Mouse (Mus musculus) hindbrain, embryonic 12.5 days (tissue): ENCODE results near the gene Dnttip1. TPM values are rescaled to one million over a fixed set of nuclear protein-coding genes. Genes with fewer than 3 reads are reported as not detected.

Experiments
- ATAC-seq: fragments of 200-750 bp; cut with Nextera tagmentation; 2 replicates; pipeline ENCODE4 v1.8.0; 2017; ENCODE audit warnings: moderate TSS enrichment; ENCODE audit not compliant: low FRiP score
- H3K27ac ChIP-seq: fragments of 300-500 bp; sonication (generic); 2 replicates; pipeline ENCODE4 v1.5.1; 2016; ENCODE audit warnings: mild to moderate bottlenecking
- H3K27me3 ChIP-seq: fragments of 300-500 bp; sonication (generic); 2 replicates; pipeline ENCODE4 v1.6.1; 2016; ENCODE audit warnings: mild to moderate bottlenecking
- H3K36me3 ChIP-seq: fragments of 300-500 bp; sonication (generic); 2 replicates; pipeline ENCODE4 v1.6.1; 2016; ENCODE audit warnings: mild to moderate bottlenecking
- H3K4me1 ChIP-seq: fragments of 300-500 bp; sonication (generic); 2 replicates; pipeline ENCODE4 v1.6.1; 2016
- H3K4me2 ChIP-seq: fragments of 300-500 bp; sonication (generic); replicated peaks from 2 replicates; pipeline ENCODE4 v1.6.1; 2016; ENCODE audit warnings: mild to moderate bottlenecking
- H3K4me3 ChIP-seq: fragments of 300-500 bp; sonication (generic); 2 replicates; pipeline ENCODE4 v1.5.1; 2016; ENCODE audit warnings: mild to moderate bottlenecking
- H3K9ac ChIP-seq: fragments of 300-500 bp; sonication (generic); 2 replicates; pipeline ENCODE4 v1.6.1; 2016; ENCODE audit warnings: mild to moderate bottlenecking, moderate library complexity
- H3K9me3 ChIP-seq: fragments of 300-500 bp; sonication (generic); replicated peaks from 2 replicates; pipeline ENCODE4 v1.6.1; 2016; ENCODE audit warnings: mild to moderate bottlenecking
- WGBS: fragments of 180-500 bp; shearing (Covaris S2); methylation state at CpG from one replicate; pipeline ENCODE4 v1.1.7; 2016; 5-methylcytosine and 5-hydroxymethylcytosine counted together
- polyA plus RNA-seq: library from polyadenylated mRNA; unstranded; fragments of >200 nt; fragmentation: Nextera tagmentation; extraction: Ambion mirVana; gene quantifications from 2 replicates; pipeline ENCODE4 v1.2.1, GENCODE M21; 2016

Gene Dnttip1
- polyA plus RNA-seq, 1 experiment from 2014 or later = 89.7 TPM

DNA sequence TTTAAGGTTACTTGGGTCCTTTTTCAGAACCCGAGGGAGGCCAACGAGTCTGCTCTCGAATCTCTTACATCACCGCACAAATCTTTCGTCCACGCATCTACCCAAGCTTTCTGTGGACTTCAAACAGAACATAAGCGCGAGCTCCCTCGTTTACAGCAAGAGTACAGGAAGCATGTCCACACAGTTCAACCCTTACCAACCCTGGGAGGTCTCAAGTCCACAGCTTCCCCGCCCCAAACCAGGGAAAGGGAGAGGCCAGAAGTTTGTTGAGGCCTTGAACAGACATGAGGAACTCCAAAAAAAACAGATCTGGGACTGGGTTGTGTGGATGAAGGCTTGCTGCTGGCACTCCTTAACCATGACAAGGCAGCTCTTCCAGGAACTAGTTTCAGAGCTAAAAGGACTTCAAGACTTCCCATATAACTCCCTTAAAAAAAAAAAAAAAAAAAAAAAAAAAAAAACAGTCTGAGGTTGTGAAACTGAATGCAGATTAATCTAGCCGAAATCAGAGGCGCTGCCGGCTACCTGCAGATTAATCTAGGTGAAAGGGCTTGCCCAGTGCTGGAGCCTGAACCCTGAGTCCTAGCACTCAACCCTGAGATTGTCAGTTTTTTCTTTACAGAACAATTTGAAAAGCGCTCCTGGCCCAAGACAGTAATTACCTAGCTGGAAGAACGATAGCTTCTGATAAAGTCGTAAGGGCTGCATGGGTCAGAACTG is 57.6 kb downstream of the Dnttip1 start:
- no peaks in the 10 kb centered on the region for H3K9me3 ChIP-seq
- no peak overlapping the region for H3K27ac ChIP-seq
- peaks cover 25% of the 10 kb centered on the region for H3K36me3 ChIP-seq
- WGBS = 95% methylated on average over 16 of the region's 16 CpGs
- no peaks in the 10 kb centered on the region for H3K27me3 ChIP-seq
- ATAC-seq = no peak
- H3K4me3 ChIP-seq = peak overlapping the region; percentile 82
- H3K4me2 ChIP-seq = peak overlapping the region; percentile 80
- peak overlapping the region; percentile 82 for H3K9ac ChIP-seq
- peaks cover 25% of the 10 kb centered on the region for H3K4me1 ChIP-seq

DNA sequence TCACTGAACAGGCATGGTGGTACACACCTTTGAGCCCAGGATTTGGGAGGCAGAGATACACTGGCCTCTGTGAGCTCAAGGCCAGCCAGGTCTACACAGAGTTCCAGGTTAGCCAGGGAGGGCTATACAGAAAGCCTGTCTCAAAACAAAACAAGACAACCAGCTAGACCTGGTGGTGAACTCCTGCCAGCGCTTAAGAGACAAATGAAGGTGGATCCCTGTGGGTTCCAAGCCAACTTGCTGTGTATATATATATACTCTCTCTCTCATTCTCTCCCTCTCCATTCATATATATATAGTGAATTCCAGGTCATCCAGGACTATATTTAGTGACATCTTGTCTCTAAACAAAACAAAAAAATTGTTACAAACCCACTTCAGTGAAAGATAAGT is 58.1 kb downstream of the Dnttip1 start:
- peak overlapping the region; percentile 80 for H3K4me2 ChIP-seq
- peaks cover 25% of the 10 kb centered on the region for H3K4me1 ChIP-seq
- peak overlapping the region; percentile 82 for H3K4me3 ChIP-seq
- H3K27ac ChIP-seq = no peak overlapping the region
- WGBS = 45% methylated on average over 1 of the region's 1 CpGs
- H3K36me3 ChIP-seq = peaks cover 27% of the 10 kb centered on the region
- H3K27me3 ChIP-seq = no peaks in the 10 kb centered on the region
- peak overlapping the region; percentile 82 for H3K9ac ChIP-seq
- ATAC-seq = no peak
- no peaks in the 10 kb centered on the region for H3K9me3 ChIP-seq

DNA sequence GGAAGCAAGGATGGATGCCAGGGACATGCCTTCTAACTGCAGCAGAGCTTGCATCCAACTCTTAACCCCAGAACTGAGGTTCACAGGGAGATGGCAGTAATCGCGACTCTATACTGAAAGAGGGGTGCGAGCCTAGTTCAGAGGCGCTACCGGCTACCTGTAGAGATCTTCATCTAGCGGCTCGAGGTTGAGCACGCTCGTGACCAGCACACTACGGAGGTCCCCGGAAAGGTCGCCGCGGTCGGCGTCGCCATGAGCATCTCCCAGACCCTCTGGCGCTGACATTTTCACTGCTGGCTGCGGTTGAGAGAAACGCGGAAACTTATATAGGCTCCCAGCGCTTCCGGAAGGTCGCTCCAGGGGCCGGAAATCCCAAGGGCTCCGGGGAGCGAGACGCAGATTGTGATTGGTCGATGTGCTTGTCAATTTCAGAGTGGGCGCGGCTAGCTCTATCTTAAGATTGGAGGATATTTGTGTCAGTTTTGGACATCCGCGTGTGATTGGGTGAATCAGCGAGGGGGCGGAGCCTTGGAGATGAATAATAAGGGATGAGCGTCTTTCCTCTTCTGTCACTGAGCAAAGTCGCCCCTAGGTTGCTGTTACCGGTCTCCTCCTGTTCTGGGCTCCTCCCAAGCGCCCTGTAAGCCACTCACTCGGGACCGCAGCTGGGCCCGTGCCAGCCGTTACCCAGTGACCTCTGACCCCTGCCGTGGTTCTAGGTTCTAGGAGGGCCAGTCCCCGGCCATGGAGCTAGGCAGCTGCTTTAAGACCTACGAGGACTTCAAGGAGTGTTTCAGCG is 58.9 kb downstream of the Dnttip1 start, which contains the start of the genes Acot8 and Zswim3:
Gene Acot8 (minus strand): TSS at position 350 of the 799 bp plus-strand sequence.
Gene Zswim3 (plus strand): TSS at position 566 of the 799 bp plus-strand sequence.
- H3K27me3 ChIP-seq = no peaks in the 10 kb centered on the region
- WGBS = under 1% methylated on average over 47 of the region's 47 CpGs
- H3K4me1 ChIP-seq = peaks cover 25% of the 10 kb centered on the region
- peak within 1 kb of the TSS; percentile 92 for H3K27ac ChIP-seq
- H3K9me3 ChIP-seq = no peaks in the 10 kb centered on the region
- peak within 1 kb of the TSS; percentile 85 for H3K4me2 ChIP-seq
- H3K4me3 ChIP-seq = peak within 1 kb of the TSS; percentile 82
- H3K9ac ChIP-seq = peak within 1 kb of the TSS; percentile 84
- ATAC-seq = peak; percentile 95
- peaks cover 24% of the 10 kb centered on the region for H3K36me3 ChIP-seq

DNA sequence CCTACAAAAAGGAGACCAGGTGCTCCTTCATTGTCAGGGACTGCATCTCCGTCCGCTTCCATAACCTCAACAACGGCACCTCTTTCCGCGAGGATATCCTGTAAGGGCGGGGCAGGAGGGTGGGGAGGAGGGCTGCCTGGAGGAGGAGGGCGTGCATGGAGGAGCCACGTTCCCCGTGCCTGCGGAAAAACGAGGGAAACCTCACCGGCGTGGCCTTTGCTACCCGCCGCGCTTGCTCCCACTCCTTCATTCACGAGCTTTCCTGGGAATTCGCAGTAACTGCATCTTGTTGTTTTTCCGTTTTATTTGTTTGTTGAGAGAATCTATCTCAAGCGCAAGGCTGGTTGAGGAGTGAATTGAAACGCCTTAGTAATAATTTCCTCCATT is 59.5 kb downstream of the Dnttip1 start:
- peaks cover 25% of the 10 kb centered on the region for H3K4me1 ChIP-seq
- H3K27me3 ChIP-seq = no peaks in the 10 kb centered on the region
- peak overlapping the region; percentile 82 for H3K4me3 ChIP-seq
- H3K4me2 ChIP-seq = peak overlapping the region; percentile 85
- peak; percentile 62 for ATAC-seq
- H3K36me3 ChIP-seq = peaks cover 21% of the 10 kb centered on the region
- 2% methylated on average over 21 of the region's 21 CpGs for WGBS
- peak overlapping the region; percentile 84 for H3K9ac ChIP-seq
- H3K27ac ChIP-seq = peak overlapping the region; percentile 92
- no peaks in the 10 kb centered on the region for H3K9me3 ChIP-seq

DNA sequence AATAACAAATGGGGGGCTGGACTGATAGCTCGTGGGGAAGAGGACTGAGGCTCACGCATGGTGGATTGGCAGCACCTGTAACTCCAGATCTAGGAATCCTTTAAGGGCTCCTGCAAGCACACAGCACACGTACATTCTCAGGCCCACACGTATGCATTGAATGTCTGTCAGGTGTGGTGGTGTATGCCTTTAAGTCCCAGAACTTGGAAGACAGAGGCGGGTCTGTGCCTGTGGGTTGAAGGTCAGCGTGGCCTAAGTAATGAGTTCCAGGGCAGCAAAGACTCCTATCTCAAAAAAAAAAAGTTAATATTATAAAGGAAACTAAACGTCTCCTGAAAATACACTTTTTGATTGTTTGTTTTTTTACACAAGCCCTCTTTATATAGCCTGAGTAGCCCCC is 60.8 kb downstream of the Dnttip1 start:
- no peak overlapping the region for H3K4me2 ChIP-seq
- WGBS = 81% methylated on average over 7 of the region's 7 CpGs
- no peak for ATAC-seq
- H3K4me1 ChIP-seq = peaks cover 25% of the 10 kb centered on the region
- H3K27ac ChIP-seq = no peak overlapping the region
- H3K9me3 ChIP-seq = no peaks in the 10 kb centered on the region
- H3K27me3 ChIP-seq = no peaks in the 10 kb centered on the region
- no peak overlapping the region for H3K4me3 ChIP-seq
- H3K9ac ChIP-seq = 0 out of 2 replicates have a peak overlapping the region, but pooled peaks have one; percentile 18
- peaks cover 14% of the 10 kb centered on the region for H3K36me3 ChIP-seq

DNA sequence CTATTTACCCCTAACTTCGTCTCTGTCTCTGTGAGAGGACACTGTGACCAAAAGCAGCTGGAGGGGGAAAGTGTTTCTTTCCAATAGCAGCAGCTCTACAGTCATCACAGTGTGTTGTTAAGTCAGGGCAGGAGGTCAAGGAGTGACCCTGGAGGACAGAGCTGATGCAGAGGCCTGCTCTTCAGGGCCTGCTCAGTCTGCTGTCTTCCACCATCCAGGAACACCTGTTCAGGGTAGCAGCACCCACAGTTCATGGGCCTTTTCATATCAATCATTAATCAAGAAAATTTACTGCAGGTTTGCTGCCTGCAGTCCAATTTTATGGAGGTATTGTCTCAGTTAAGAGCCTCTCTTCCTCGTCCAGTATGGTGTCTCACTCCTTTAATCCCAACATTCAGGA is 67.8 kb downstream of the Dnttip1 start:
- no peaks in the 10 kb centered on the region for H3K27me3 ChIP-seq
- no peaks in the 10 kb centered on the region; the same call in 1 of the 2 replicates for H3K4me1 ChIP-seq
- H3K27ac ChIP-seq = no peak overlapping the region
- no peak overlapping the region for H3K4me2 ChIP-seq
- no peak for ATAC-seq
- no peak overlapping the region for H3K4me3 ChIP-seq
- H3K9me3 ChIP-seq = no peaks in the 10 kb centered on the region
- 67% methylated on average over 2 of the region's 2 CpGs for WGBS
- peaks cover 17% of the 10 kb centered on the region for H3K36me3 ChIP-seq
- H3K9ac ChIP-seq = no peak overlapping the region

DNA sequence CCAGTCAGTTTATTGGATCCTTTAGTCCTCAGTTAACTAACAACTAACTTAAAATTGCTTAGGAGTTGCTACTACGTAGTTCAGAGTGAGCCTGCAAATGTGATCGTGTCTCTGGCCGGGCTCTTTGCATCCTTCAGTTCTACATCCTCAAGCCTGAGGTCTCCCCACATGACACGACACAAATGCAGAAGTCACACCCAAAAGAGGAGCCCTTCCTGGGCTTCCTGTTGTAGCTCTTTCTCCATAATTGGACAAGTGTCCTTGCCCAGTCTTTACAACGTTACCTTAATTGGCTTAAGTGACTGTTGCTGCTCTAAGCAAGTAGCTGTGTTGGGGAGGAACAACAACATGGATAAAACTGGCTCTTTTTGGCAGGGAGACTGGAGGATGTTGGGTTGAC is 69.6 kb downstream of the Dnttip1 start:
- Histone ChIP-seq H3K4me2 (no peak overlapping the region), H3K9me3 (no peaks in the 10 kb centered on the region), H3K27me3 (no peaks in the 10 kb centered on the region), H3K36me3 (peaks cover 11% of the 10 kb centered on the region), H3K9ac (no peak overlapping the region), H3K27ac (no peak overlapping the region), H3K4me1 (no peaks in the 10 kb centered on the region; the same call in 1 of the 2 replicates), H3K4me3 (no peak overlapping the region)
- 91% methylated on average over 5 of the region's 5 CpGs for WGBS
- no peak for ATAC-seq

DNA sequence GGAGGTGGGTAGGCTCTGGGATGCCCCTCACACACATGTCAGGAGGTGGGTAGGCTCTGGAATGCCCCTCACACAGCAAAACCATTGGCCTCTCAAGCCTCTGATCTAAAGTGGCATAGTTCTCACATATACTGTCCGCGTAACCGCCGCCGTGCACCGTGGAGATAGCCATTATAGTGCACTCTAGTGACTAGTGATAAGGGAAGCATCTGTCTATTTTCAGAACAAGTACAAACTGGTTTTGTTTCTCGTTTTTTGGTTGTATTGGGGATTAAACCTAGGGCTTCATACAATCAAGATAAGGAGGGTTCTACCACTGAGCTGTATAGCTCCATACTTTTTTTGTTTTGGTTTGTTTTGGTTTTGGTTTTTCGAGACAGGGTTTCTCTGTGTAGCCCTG is 70.0 kb downstream of the Dnttip1 start:
- H3K9ac ChIP-seq = no peak overlapping the region
- no peaks in the 10 kb centered on the region for H3K27me3 ChIP-seq
- ATAC-seq = no peak
- H3K27ac ChIP-seq = no peak overlapping the region
- H3K9me3 ChIP-seq = no peaks in the 10 kb centered on the region
- peaks cover 16% of the 10 kb centered on the region for H3K36me3 ChIP-seq
- WGBS = 91% methylated on average over 8 of the region's 8 CpGs
- H3K4me2 ChIP-seq = no peak overlapping the region
- H3K4me1 ChIP-seq = no peaks in the 10 kb centered on the region; the same call in 1 of the 2 replicates
- H3K4me3 ChIP-seq = no peak overlapping the region

DNA sequence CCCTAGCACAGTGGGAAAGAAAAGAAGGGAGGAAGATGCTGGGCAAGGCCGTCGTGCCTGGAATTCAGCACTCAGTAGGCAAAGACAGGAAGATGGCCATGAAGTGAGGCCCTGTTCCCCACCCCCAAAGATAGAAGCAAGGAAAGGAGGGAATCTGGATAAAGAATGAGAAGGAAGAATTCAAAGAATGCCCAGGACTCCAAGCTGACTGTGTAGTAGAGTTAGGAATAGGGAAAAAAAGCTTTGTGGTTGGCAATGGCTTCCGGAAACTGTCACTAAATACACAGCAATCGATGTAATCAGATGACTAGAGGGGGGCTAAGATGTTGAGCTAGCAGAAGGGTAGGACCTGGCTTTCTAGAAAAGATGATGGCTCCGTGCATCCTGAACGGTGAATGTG is 71.4 kb downstream of the Dnttip1 start:
- Histone ChIP-seq H3K4me1 (peaks cover 2% of the 10 kb centered on the region), H3K36me3 (peaks cover 25% of the 10 kb centered on the region)

DNA sequence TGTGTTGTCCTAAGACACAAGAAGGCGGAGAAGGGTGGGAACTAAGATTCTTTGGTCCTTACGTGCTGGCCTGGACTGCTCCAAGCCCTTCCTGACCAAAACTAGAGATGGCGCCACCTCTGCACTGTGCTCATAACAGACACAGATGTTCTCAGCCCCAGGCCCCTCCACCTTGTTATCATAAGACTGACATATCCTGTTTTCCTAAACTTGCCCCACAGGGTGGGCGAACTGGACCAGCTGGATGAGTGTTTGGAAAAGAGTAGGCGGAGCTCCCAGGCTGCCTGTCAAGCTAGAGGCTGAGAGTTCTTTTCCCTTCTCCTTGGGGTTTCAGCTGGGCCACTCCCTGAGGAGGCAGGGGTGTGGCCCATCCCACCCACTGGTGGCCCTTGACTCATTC is 71.9 kb downstream of the Dnttip1 start:
- peaks cover 25% of the 10 kb centered on the region for H3K36me3 ChIP-seq
- peaks cover 6% of the 10 kb centered on the region for H3K4me1 ChIP-seq
- 70% methylated on average over 5 of the region's 5 CpGs for WGBS
- H3K4me2 ChIP-seq = no peak overlapping the region
- no peak overlapping the region for H3K27ac ChIP-seq
- ATAC-seq = no peak
- no peaks in the 10 kb centered on the region for H3K27me3 ChIP-seq
- no peaks in the 10 kb centered on the region for H3K9me3 ChIP-seq
- no peak overlapping the region for H3K4me3 ChIP-seq
- H3K9ac ChIP-seq = no peak overlapping the region

More for the DNA sequence above, 71.4 kb downstream of the Dnttip1 start:
- Histone ChIP-seq H3K9me3 (no peaks in the 10 kb centered on the region), H3K4me2 (no peak overlapping the region), H3K27ac (no peak overlapping the region), H3K4me3 (no peak overlapping the region), H3K9ac (no peak overlapping the region), H3K27me3 (no peaks in the 10 kb centered on the region)
- no peak for ATAC-seq
- 79% methylated on average over 6 of the region's 6 CpGs for WGBS
